ENCODE assay signal across 8 mouse cellular contexts in the genomic region with DNA sequence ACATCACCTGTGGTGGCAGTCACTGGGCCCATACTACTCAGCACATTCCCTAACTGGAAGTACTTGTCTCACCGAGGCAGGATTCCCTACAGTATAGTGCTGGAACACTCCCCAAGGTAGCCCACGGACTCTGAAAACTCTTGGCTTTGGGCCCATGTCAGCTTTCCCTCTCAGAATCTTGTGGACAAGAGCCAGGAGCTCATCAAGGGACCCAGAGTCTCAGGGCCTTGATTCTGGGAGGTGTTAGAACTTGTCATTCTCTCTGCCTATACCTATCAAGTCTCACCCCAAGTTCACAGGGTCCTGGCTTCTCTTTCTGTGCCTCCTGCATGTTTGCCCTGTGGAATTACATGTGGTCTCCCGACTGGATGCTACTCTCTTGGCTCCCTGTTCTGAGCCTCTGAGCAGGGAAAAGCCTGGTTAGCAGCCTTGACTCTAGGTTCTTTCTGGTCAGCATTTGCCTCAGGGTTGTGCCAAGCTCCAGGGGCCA. TPM values are rescaled to one million over a fixed set of nuclear protein-coding genes. Genes with fewer than 3 reads are reported as not detected.
A peak's percentile ranks its signal among the peaks of the same experiment; 100 is the strongest.
DNase-seq lines count a peak whose midpoint lies in the region; ATAC-seq lines count a peak whose summit lies in the region.

No protein-coding gene starts in this region.

- H3K4me1 ChIP-seq in embryonic facial prominence, embryonic 14.5 days (ENCODE audit: control insufficient read depth, insufficient read depth, low read length): peaks cover 52% of the 10 kb centered on the region
- peaks cover 59% of the 10 kb centered on the region for H3K4me1 ChIP-seq in intestine, embryonic 15.5 days (replicated peaks)
- peaks cover 46% of the 10 kb centered on the region for H3K4me1 ChIP-seq in midbrain, embryonic 13.5 days (replicated peaks)

- 18% methylated on average over 3 of the region's 3 CpGs for WGBS in embryonic facial prominence, embryonic 14.5 days
- WGBS in intestine, embryonic 15.5 days: 33% methylated on average over 3 of the region's 3 CpGs
- 60% methylated on average over 3 of the region's 3 CpGs for WGBS in midbrain, embryonic 13.5 days

- no peak for ATAC-seq in embryonic facial prominence, embryonic 14.5 days (ENCODE audit: low read depth)
- ATAC-seq in intestine, embryonic 15.5 days: no peak
- ATAC-seq in midbrain, embryonic 13.5 days: no peak

- peak overlapping the region; percentile 56 for H3K9ac ChIP-seq in embryonic facial prominence, embryonic 14.5 days (ENCODE audit: low read depth, low read length)
- H3K9ac ChIP-seq in intestine, embryonic 15.5 days: peak overlapping the region; percentile 1
- peak overlapping the region; percentile 41; the same call in 1 of the 2 replicates for H3K9ac ChIP-seq in midbrain, embryonic 13.5 days (replicated peaks)

- peak overlapping the region; percentile 99 for H3K27ac ChIP-seq in embryonic facial prominence, embryonic 14.5 days (replicated peaks; ENCODE audit: low read depth, low read length)
- peak overlapping the region; percentile 98 for H3K27ac ChIP-seq in intestine, embryonic 15.5 days
- peak overlapping the region; percentile 97 for H3K27ac ChIP-seq in midbrain, embryonic 13.5 days

- no peak overlapping the region for H3K4me3 ChIP-seq in embryonic facial prominence, embryonic 14.5 days (ENCODE audit: low read depth, low read length)
- H3K4me3 ChIP-seq in intestine, embryonic 15.5 days (replicated peaks): no peak overlapping the region
- H3K4me3 ChIP-seq in midbrain, embryonic 13.5 days (replicated peaks): no peak overlapping the region

- no peaks in the 10 kb centered on the region for H3K27me3 ChIP-seq in embryonic facial prominence, embryonic 14.5 days (replicated peaks; ENCODE audit: control insufficient read depth, insufficient read depth, low read length)
- no peaks in the 10 kb centered on the region for H3K27me3 ChIP-seq in intestine, embryonic 15.5 days (replicated peaks)
- H3K27me3 ChIP-seq in midbrain, embryonic 13.5 days: no peaks in the 10 kb centered on the region

- H3K4me2 ChIP-seq in embryonic facial prominence, embryonic 14.5 days (ENCODE audit: low read depth, low read length): peak overlapping the region; percentile 59; the same call in 1 of the 2 replicates
- H3K4me2 ChIP-seq in intestine, embryonic 15.5 days (replicated peaks): no peak overlapping the region
- no peak overlapping the region for H3K4me2 ChIP-seq in midbrain, embryonic 13.5 days (replicated peaks)

- DNase-seq in heart, adult 11 months: peak; percentile 93
- no peak for DNase-seq in heart, adult 9 months (ENCODE audit: low spot score in 2 of 2)
- DNase-seq in embryonic facial prominence, embryonic 14.5 days (ENCODE audit: low spot score): peak; percentile 61
- DNase-seq in gastrocnemius, adult 8-10 months (ENCODE audit: low spot score in 2 of 2): no peak
- DNase-seq in cerebellum, postnatal 14 days: no peak
- DNase-seq in gastrocnemius, postnatal 25 days: no peak

- no peaks in the 10 kb centered on the region for H3K9me3 ChIP-seq in embryonic facial prominence, embryonic 14.5 days (ENCODE audit: control insufficient read depth, low read length)
- H3K9me3 ChIP-seq in intestine, embryonic 15.5 days: no peaks in the 10 kb centered on the region
- no peaks in the 10 kb centered on the region for H3K9me3 ChIP-seq in midbrain, embryonic 13.5 days

- H3K36me3 ChIP-seq in embryonic facial prominence, embryonic 14.5 days (ENCODE audit: control insufficient read depth, insufficient read depth, low read length): peaks cover 55% of the 10 kb centered on the region
- H3K36me3 ChIP-seq in intestine, embryonic 15.5 days: peaks cover 33% of the 10 kb centered on the region
- peaks cover 59% of the 10 kb centered on the region for H3K36me3 ChIP-seq in midbrain, embryonic 13.5 days

RNA-seq across cellular contexts. Expression of a gene that starts 24.4 kb away (rescaled TPM):
- polyA plus RNA-seq in embryonic facial prominence, embryonic 14.5 days (2014; fragmentation: Nextera tagmentation; extraction: Ambion mirVana): 70.2 and 77.1 TPM in 2 replicates
- polyA plus RNA-seq in intestine, embryonic 15.5 days (2015; fragmentation: Nextera tagmentation; extraction: Ambion mirVana): 117 and 120 TPM in 2 replicates
- 128 and 134 TPM in 2 replicates for polyA plus RNA-seq in midbrain, embryonic 13.5 days (2015; fragmentation: Nextera tagmentation; extraction: Ambion mirVana)
- 10 to 100 TPM; 55.6 to 70.0 (median 63.9) TPM for total RNA-seq in gastrocnemius, adult 8-10 months (2022)
- 10 to 100 TPM; 67.1 to 68.5 TPM for total RNA-seq in gastrocnemius, postnatal 25 days (2021)

RNA-seq across cellular contexts. Expression of a gene that starts 24.6 kb away (rescaled TPM):
- polyA plus RNA-seq in embryonic facial prominence, embryonic 14.5 days (2014; fragmentation: Nextera tagmentation; extraction: Ambion mirVana): 43.5 and 46.9 TPM in 2 replicates
- 19.6 and 19.8 TPM in 2 replicates for polyA plus RNA-seq in intestine, embryonic 15.5 days (2015; fragmentation: Nextera tagmentation; extraction: Ambion mirVana)
- 18.5 and 21.9 TPM in 2 replicates for polyA plus RNA-seq in midbrain, embryonic 13.5 days (2015; fragmentation: Nextera tagmentation; extraction: Ambion mirVana)
- 100 to 1,000 TPM; 355 to 420 (median 382) TPM for total RNA-seq in gastrocnemius, adult 8-10 months (2022)
- total RNA-seq in gastrocnemius, postnatal 25 days (2021): 100 to 1,000 TPM; 315 to 363 TPM

RNA-seq across cellular contexts. Expression of a gene that starts 33.8 kb away (rescaled TPM):
- polyA plus RNA-seq in embryonic facial prominence, embryonic 14.5 days (2014; fragmentation: Nextera tagmentation; extraction: Ambion mirVana): 3.4 TPM in 2 replicates
- 1.3 and 1.6 TPM in 2 replicates for polyA plus RNA-seq in intestine, embryonic 15.5 days (2015; fragmentation: Nextera tagmentation; extraction: Ambion mirVana)
- polyA plus RNA-seq in midbrain, embryonic 13.5 days (2015; fragmentation: Nextera tagmentation; extraction: Ambion mirVana): 1.8 and 2.0 TPM in 2 replicates
- total RNA-seq in gastrocnemius, adult 8-10 months (2022): 1 to 10 TPM in 3 of 4 experiments, under 1 TPM in 1; 0.96 to 1.7 (median 1.4) TPM
- 1 to 10 TPM; 2.1 to 2.5 TPM for total RNA-seq in gastrocnemius, postnatal 25 days (2021)

RNA-seq across cellular contexts. Expression of a gene that starts 48.2 kb away (rescaled TPM):
- polyA plus RNA-seq in embryonic facial prominence, embryonic 14.5 days (2014; fragmentation: Nextera tagmentation; extraction: Ambion mirVana): 28.5 and 29.0 TPM in 2 replicates
- polyA plus RNA-seq in intestine, embryonic 15.5 days (2015; fragmentation: Nextera tagmentation; extraction: Ambion mirVana): 44.5 and 50.9 TPM in 2 replicates
- polyA plus RNA-seq in midbrain, embryonic 13.5 days (2015; fragmentation: Nextera tagmentation; extraction: Ambion mirVana): 54.7 and 56.6 TPM in 2 replicates
- total RNA-seq in gastrocnemius, adult 8-10 months (2022): 1 to 10 TPM; 3.9 to 4.5 (median 4.1) TPM
- total RNA-seq in gastrocnemius, postnatal 25 days (2021): 1 to 10 TPM; 5.2 to 6.8 TPM

Comparison
In these comparisons a context has a peak if more than half of its experiments do, and no peak if none do; other contexts are left out.
1. DNase-seq: peak in heart, adult 11 months (single experiment) and embryonic facial prominence, embryonic 14.5 days (single experiment); none in heart, adult 9 months (0 of 2), gastrocnemius, adult 8-10 months (0 of 2), cerebellum, postnatal 14 days (0 of 2) and gastrocnemius, postnatal 25 days (single experiment).
2. H3K9ac ChIP-seq: peak in every context shown above with its lines; median percentile 56 in embryonic facial prominence, embryonic 14.5 days; 41 in midbrain, embryonic 13.5 days; 1 in intestine, embryonic 15.5 days.
3. Peak in every context shown above with its lines, with median percentiles within 50 percentile points of each other: H3K27ac ChIP-seq.